Mouse (Mus musculus) forebrain, embryonic 10.5 days (tissue): Measurements from ENCODE around the gene Wdr11. TPM values are rescaled to one million over a fixed set of nuclear protein-coding genes. Genes with fewer than 3 reads are reported as not detected.

Experiments
- DNase-seq: peaks from one replicate; pipeline ENCODE4 v3.0.0-alpha.2; 2017; ENCODE audit warnings: low spot score; ENCODE audit errors: extremely low spot score
- H3K27ac ChIP-seq: fragments of 300-500 bp; sonication (generic); 2 replicates; pipeline ENCODE4 v1.5.1; 2016; ENCODE audit warnings: mild to moderate bottlenecking
- H3K27me3 ChIP-seq: fragments of 300-500 bp; sonication (generic); 2 replicates; pipeline ENCODE4 v1.6.1; 2016; ENCODE audit warnings: mild to moderate bottlenecking; ENCODE audit not compliant: poor library complexity, severe bottlenecking
- H3K36me3 ChIP-seq: fragments of 300-500 bp; sonication (generic); replicated peaks from 2 replicates; pipeline ENCODE4 v1.6.1; 2016; ENCODE audit warnings: mild to moderate bottlenecking, moderate library complexity
- H3K4me1 ChIP-seq: fragments of 300-500 bp; sonication (generic); 2 replicates; pipeline ENCODE4 v1.6.1; 2016
- H3K4me3 ChIP-seq: fragments of 300-500 bp; sonication (generic); 2 replicates; pipeline ENCODE4 v1.5.1; 2016; ENCODE audit warnings: mild to moderate bottlenecking, moderate library complexity
- H3K9me3 ChIP-seq: fragments of 300-500 bp; sonication (generic); 2 replicates; pipeline ENCODE4 v1.6.1; 2016; ENCODE audit warnings: mild to moderate bottlenecking, moderate library complexity
- whole genome bisulfite sequencing: fragments of 180-500 bp; shearing (Covaris S2); methylation state at CpG from one replicate; pipeline ENCODE4 v1.1.7; 2016; 5-methylcytosine and 5-hydroxymethylcytosine counted together
- polyA plus RNA-seq: library from polyadenylated mRNA; unstranded; fragments of >200 nt; fragmentation: Nextera tagmentation; extraction: Ambion mirVana; gene quantifications from 2 replicates; pipeline ENCODE4 v1.2.1, GENCODE M21; 2016

The Wdr11 gene
- polyA plus RNA-seq, 1 experiment from 2014 or later: 41.2 TPM

- H3K36me3 ChIP-seq: no peaks in the 10 kb centered on the region
- peaks cover 23% of the 10 kb centered on the region for H3K4me1 ChIP-seq
- peaks cover 14% of the 10 kb centered on the region; the same call in 1 of the 2 replicates for H3K27me3 ChIP-seq
- no peaks in the 10 kb centered on the region for H3K9me3 ChIP-seq
- WGBS: 90% methylated on average over 6 of the region's 6 CpGs
- no peak overlapping the region for H3K4me3 ChIP-seq
- no peak overlapping the region for H3K27ac ChIP-seq
- no peak for DNase-seq
Observed at GRCm38 (mm10) chr7:129675852-129676251, 84.2 kb downstream of the Wdr11 start.

DNA sequence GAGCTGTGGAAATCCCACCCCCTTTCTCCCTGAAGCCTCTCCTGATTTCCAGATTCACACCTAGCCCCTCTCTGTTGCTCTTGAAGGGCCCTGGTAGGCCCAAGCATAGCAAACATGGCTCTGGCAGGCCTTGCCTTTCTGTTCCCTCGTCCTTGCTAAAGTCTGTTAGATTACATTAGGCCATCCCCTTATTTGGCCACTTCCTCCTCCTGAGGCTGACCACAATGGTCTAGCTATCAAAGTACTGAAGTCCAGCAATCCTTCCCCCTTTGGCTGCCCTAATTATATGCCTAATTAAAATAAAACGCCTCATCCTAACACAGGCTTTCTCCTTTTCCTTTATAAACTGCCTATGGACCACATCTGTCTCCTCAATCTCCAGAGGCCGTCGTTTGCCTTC lies 85.5 kb downstream of the Wdr11 start:
- Histone ChIP-seq H3K4me3 (no peak overlapping the region), H3K36me3 (no peaks in the 10 kb centered on the region), H3K9me3 (no peaks in the 10 kb centered on the region), H3K27ac (no peak overlapping the region), H3K27me3 (peaks cover 18% of the 10 kb centered on the region; the same call in 1 of the 2 replicates), H3K4me1 (peaks cover 28% of the 10 kb centered on the region)
- 77% methylated on average over 4 of the region's 4 CpGs for whole genome bisulfite sequencing
- no peak for DNase-seq

GRCm38 (mm10) chr7:129678431-129678830 lies 86.8 kb downstream of the Wdr11 start:
- Histone ChIP-seq H3K27me3 (peaks cover 29% of the 10 kb centered on the region), H3K4me3 (no peak overlapping the region), H3K4me1 (peaks cover 32% of the 10 kb centered on the region), H3K36me3 (no peaks in the 10 kb centered on the region), H3K27ac (no peak overlapping the region), H3K9me3 (no peaks in the 10 kb centered on the region)
- DNase-seq: no peak
- WGBS: 84% methylated on average over 8 of the region's 8 CpGs

GRCm38 (mm10) chr7:129678972-129679371 lies 87.3 kb downstream of the Wdr11 start:
- no peak for DNase-seq
- 84% methylated on average over 8 of the region's 8 CpGs for whole genome bisulfite sequencing

GRCm38 (mm10) chr7:129680534-129681210 lies 89.0 kb downstream of the Wdr11 start:
- Histone ChIP-seq H3K27me3 (peaks cover 22% of the 10 kb centered on the region), H3K27ac (0 out of 2 replicates have a peak overlapping the region, but pooled peaks have one; percentile 56), H3K36me3 (no peaks in the 10 kb centered on the region), H3K4me3 (no peak overlapping the region), H3K4me1 (peaks cover 30% of the 10 kb centered on the region), H3K9me3 (no peaks in the 10 kb centered on the region)
- DNase-seq: peak; percentile 64
- WGBS: 59% methylated on average over 10 of the region's 10 CpGs

More at GRCm38 (mm10) chr7:129678972-129679371, 87.3 kb downstream of the Wdr11 start:
- Histone ChIP-seq H3K4me3 (no peak overlapping the region), H3K27ac (no peak overlapping the region), H3K36me3 (no peaks in the 10 kb centered on the region), H3K4me1 (peaks cover 27% of the 10 kb centered on the region), H3K9me3 (no peaks in the 10 kb centered on the region), H3K27me3 (peaks cover 29% of the 10 kb centered on the region)

GRCm38 (mm10) chr7:129682525-129682924 lies 90.9 kb downstream of the Wdr11 start:
- Histone ChIP-seq H3K4me1 (peaks cover 33% of the 10 kb centered on the region), H3K27me3 (peaks cover 20% of the 10 kb centered on the region; the same call in 1 of the 2 replicates), H3K36me3 (no peaks in the 10 kb centered on the region), H3K4me3 (no peak overlapping the region), H3K27ac (no peak overlapping the region), H3K9me3 (no peaks in the 10 kb centered on the region)
- WGBS: 74% methylated on average over 3 of the region's 3 CpGs
- DNase-seq: no peak

DNA sequence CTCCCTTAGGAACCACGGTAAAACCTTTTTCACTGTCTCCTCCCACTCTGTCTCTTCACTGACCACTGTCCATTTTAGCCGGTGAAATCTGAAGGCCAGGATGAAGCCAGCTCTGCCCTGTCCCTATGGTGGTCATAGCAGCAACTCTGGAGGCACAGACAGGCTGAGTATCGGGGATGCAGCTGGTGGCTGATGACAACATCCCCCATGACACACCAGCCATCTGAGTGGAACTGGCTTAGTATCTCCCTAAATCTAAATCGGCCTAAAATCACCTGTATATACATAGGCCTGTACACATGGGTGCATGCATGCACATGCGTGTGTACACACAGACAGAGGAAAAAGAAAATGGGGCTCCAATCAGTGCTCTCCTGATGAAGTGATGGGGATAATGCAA lies 93.7 kb downstream of the Wdr11 start:
- Histone ChIP-seq H3K4me3 (no peak overlapping the region), H3K27ac (no peak overlapping the region), H3K36me3 (no peaks in the 10 kb centered on the region), H3K27me3 (peaks cover 20% of the 10 kb centered on the region; the same call in 1 of the 2 replicates), H3K4me1 (peaks cover 28% of the 10 kb centered on the region), H3K9me3 (no peaks in the 10 kb centered on the region)
- 83% methylated on average over 5 of the region's 5 CpGs for WGBS
- no peak for DNase-seq
